Mouse (Mus musculus) thymus, adult 2 months (tissue): ENCODE data around the gene Baiap2. TPM values are rescaled to one million over a fixed set of nuclear protein-coding genes. Genes with fewer than 3 reads are reported as not detected.

Experiments
- DNase-seq: peaks from one replicate; pipeline ENCODE4 v3.0.0; 2021
- H3K27ac ChIP-seq: fragments of 200-500 bp; 2 replicates; pipeline ENCODE4 v1.5.1; 2012; ENCODE audit warnings: low read length, control low read depth; ENCODE audit not compliant: control insufficient read depth, insufficient read depth
- H3K27me3 ChIP-seq: fragments of 200-500 bp; 2 replicates; pipeline ENCODE4 v1.6.1; 2012; ENCODE audit warnings: mild to moderate bottlenecking, low read length, moderate library complexity, mixed read lengths; ENCODE audit not compliant: control insufficient read depth, insufficient read depth
- H3K36me3 ChIP-seq: fragments of 200-500 bp; 2 replicates; pipeline ENCODE4 v1.6.1; 2012; ENCODE audit warnings: mild to moderate bottlenecking, low read length, moderate library complexity; ENCODE audit not compliant: control insufficient read depth, insufficient read depth
- H3K4me1 ChIP-seq: fragments of 200-500 bp; replicated peaks from 2 replicates; pipeline ENCODE4 v1.6.1; 2012; ENCODE audit warnings: low read length; ENCODE audit not compliant: control insufficient read depth, insufficient read depth
- H3K4me3 ChIP-seq: fragments of 200-500 bp; 2 replicates; pipeline ENCODE4 v1.5.1; 2012; ENCODE audit warnings: mild to moderate bottlenecking, low read length, control low read depth, moderate library complexity; ENCODE audit not compliant: control insufficient read depth, insufficient read depth
- CTCF ChIP-seq: fragments of 200-500 bp; IDR thresholded peaks from 2 replicates; pipeline ENCODE4 v1.5.1; 2012; ENCODE audit warnings: mild to moderate bottlenecking, control low read depth, low read length, moderate library complexity, borderline replicate concordance; ENCODE audit not compliant: control insufficient read depth, poor library complexity, insufficient read depth; ENCODE audit errors: extremely low read depth
- POLR2A ChIP-seq: fragments of 200-500 bp; IDR thresholded peaks from 2 replicates; pipeline ENCODE4 v1.6.1; 2012; ENCODE audit warnings: mild to moderate bottlenecking, low read length, control low read depth, moderate library complexity; ENCODE audit not compliant: control insufficient read depth, poor library complexity, insufficient read depth; ENCODE audit errors: extremely low read depth
- WGBS: fragments of 180-500 bp; shearing (Covaris S2); methylation state at CpG from one replicate; pipeline ENCODE4 v1.1.7; 2018; 5-methylcytosine and 5-hydroxymethylcytosine counted together
- polyA plus RNA-seq: library from polyadenylated mRNA; depleted of rRNA; stranded (reverse); fragments of >200 nt; gene quantifications from 2 replicates; pipeline ENCODE4 v1.2.3, GENCODE M21; 2012

Baiap2 gene
- polyA plus RNA-seq, 1 experiment: 59.8 TPM

GRCm38 (mm10) chr11:119919432-119919831, 23.1 kb upstream of the Baiap2 start:
- TF ChIP-seq POLR2A: no peak
- no peak for TF ChIP-seq CTCF
- over 99% methylated on average over 4 of the region's 4 CpGs for WGBS
- Histone ChIP-seq H3K27ac (no peak overlapping the region), H3K4me3 (no peak overlapping the region), H3K4me1 (peaks cover 15% of the 10 kb centered on the region), H3K36me3 (peaks cover 13% of the 10 kb centered on the region), H3K27me3 (no peaks in the 10 kb centered on the region)
- no peak for DNase-seq

- peak; percentile 74 for DNase-seq
- H3K27me3 ChIP-seq: no peaks in the 10 kb centered on the region
- H3K36me3 ChIP-seq: peaks cover 13% of the 10 kb centered on the region
- H3K27ac ChIP-seq: no peak overlapping the region
- H3K4me3 ChIP-seq: no peak overlapping the region
- 73% methylated on average over 8 of the region's 8 CpGs for WGBS
- TF ChIP-seq POLR2A (no peak), CTCF (peak; percentile 82; the same call in 1 of the 2 replicates)
- H3K4me1 ChIP-seq: peaks cover 10% of the 10 kb centered on the region
Measured at GRCm38 (mm10) chr11:119919897-119920296, 22.7 kb upstream of the Baiap2 start.

- Histone ChIP-seq H3K27ac (no peak overlapping the region), H3K36me3 (peaks cover 13% of the 10 kb centered on the region), H3K4me3 (no peak overlapping the region), H3K27me3 (no peaks in the 10 kb centered on the region), H3K4me1 (peaks cover 3% of the 10 kb centered on the region; the same call in 1 of the 2 replicates)
- TF ChIP-seq CTCF (no peak), POLR2A (no peak)
- no peak for DNase-seq
- WGBS: 99% methylated on average over 5 of the region's 5 CpGs
Measured at GRCm38 (mm10) chr11:119920668-119921067, 21.9 kb upstream of the Baiap2 start.

GRCm38 (mm10) chr11:119925176-119925575, 17.4 kb upstream of the Baiap2 start:
- Histone ChIP-seq H3K4me3 (no peak overlapping the region), H3K27ac (no peak overlapping the region), H3K36me3 (no peaks in the 10 kb centered on the region), H3K4me1 (peaks cover 17% of the 10 kb centered on the region), H3K27me3 (no peaks in the 10 kb centered on the region)
- no peak for DNase-seq
- WGBS: 37% methylated on average over 5 of the region's 5 CpGs
- TF ChIP-seq CTCF: no peak
- TF ChIP-seq POLR2A: no peak

- Histone ChIP-seq H3K27me3 (no peaks in the 10 kb centered on the region), H3K4me3 (no peak overlapping the region), H3K4me1 (peaks cover 25% of the 10 kb centered on the region), H3K36me3 (no peaks in the 10 kb centered on the region), H3K27ac (no peak overlapping the region)
- WGBS: 77% methylated on average over 5 of the region's 5 CpGs
- no peak for DNase-seq
- TF ChIP-seq POLR2A (no peak), CTCF (no peak)
Measured at GRCm38 (mm10) chr11:119926762-119927161, 15.8 kb upstream of the Baiap2 start.

GRCm38 (mm10) chr11:119928023-119928681, 14.4 kb upstream of the Baiap2 start:
- WGBS: 2% methylated on average over 16 of the region's 16 CpGs
- peak; percentile 82 for DNase-seq
- peak overlapping the region; percentile 61 for H3K27ac ChIP-seq

More at GRCm38 (mm10) chr11:119928023-119928681, 14.4 kb upstream of the Baiap2 start:
- TF ChIP-seq POLR2A (0 out of 2 replicates have a peak, but pooled peaks have one; percentile 44), CTCF (0 out of 2 replicates have a peak, but pooled peaks have one; percentile 41)
- Histone ChIP-seq H3K27me3 (no peaks in the 10 kb centered on the region), H3K4me3 (peak overlapping the region; percentile 11), H3K36me3 (no peaks in the 10 kb centered on the region), H3K4me1 (peaks cover 37% of the 10 kb centered on the region)
